8 mouse cellular contexts compared by ENCODE assay signal in genomic region chr11:86756156-86757141, GRCm38 (mm10). TPM values are rescaled to one million over a fixed set of nuclear protein-coding genes. Genes with fewer than 3 reads are reported as not detected.
DNase-seq lines count a peak whose midpoint lies in the region; ATAC-seq and TF ChIP-seq lines count a peak whose summit lies in the region.

No protein-coding gene starts in this region.

- TF ChIP-seq CTCF in kidney, adult 2 months (conservative IDR thresholded peaks at IDR 0.05; ENCODE audit: insufficient read depth, insufficient read length, low read depth, low read length), result no peak
- no peak for TF ChIP-seq CTCF in midbrain, postnatal 0 days (IDR thresholded peaks at IDR 0.05)

- H3K4me1 ChIP-seq in embryonic facial prominence, embryonic 11.5 days (ENCODE audit: control insufficient read depth, insufficient read depth, low read length), result no peaks in the 10 kb centered on the region; the same call in 1 of the 2 replicates
- peaks cover 11% of the 10 kb centered on the region; the same call in 1 of the 2 replicates for H3K4me1 ChIP-seq in kidney, adult 2 months (ENCODE audit: control insufficient read depth, insufficient read depth, low read length)
- H3K4me1 ChIP-seq in midbrain, postnatal 0 days (ENCODE audit: insufficient read depth, low read length), result peaks cover 5% of the 10 kb centered on the region; the same call in 1 of the 2 replicates
- H3K4me1 ChIP-seq in stomach, embryonic 14.5 days (ENCODE audit: control insufficient read depth, insufficient read depth, low read length), result 0 out of 2 replicates have a peak, but pooled peaks cover 13% of the 10 kb centered on the region

- TF ChIP-seq POLR2A in kidney, adult 2 months (IDR thresholded peaks at IDR 0.05; ENCODE audit: low read depth, low read length), result no peak

- peak overlapping the region; percentile 92 for H3K9ac ChIP-seq in embryonic facial prominence, embryonic 11.5 days (replicated peaks; ENCODE audit: low read length)
- peak overlapping the region; percentile 99 for H3K9ac ChIP-seq in midbrain, postnatal 0 days (replicated peaks; ENCODE audit: low read length, poor library complexity, severe bottlenecking)
- H3K9ac ChIP-seq in stomach, embryonic 14.5 days (replicated peaks; ENCODE audit: low read depth, low read length), result peak overlapping the region; percentile 90

- ATAC-seq in embryonic facial prominence, embryonic 11.5 days (replicated peaks; ENCODE audit: insufficient number of reproducible peaks, low FRiP score, low TSS enrichment, low read depth), result peak; percentile 8; the same call in 1 of the 2 replicates
- ATAC-seq in midbrain, postnatal 0 days (ENCODE audit: low FRiP score), result peak; percentile 24; the same call in 1 of the 2 replicates
- ATAC-seq in stomach, embryonic 14.5 days (ENCODE audit: insufficient number of reproducible peaks, insufficient read depth, low FRiP score, low read depth), result peak; percentile 11; the same call in 1 of the 2 replicates

- H3K4me2 ChIP-seq in embryonic facial prominence, embryonic 11.5 days (ENCODE audit: low read depth, low read length), result peak overlapping the region; percentile 85
- peak overlapping the region; percentile 93 for H3K4me2 ChIP-seq in midbrain, postnatal 0 days (ENCODE audit: low read depth, low read length, poor library complexity, severe bottlenecking)
- H3K4me2 ChIP-seq in stomach, embryonic 14.5 days (replicated peaks; ENCODE audit: low read depth, low read length), result peak overlapping the region; percentile 97

- H3K9me3 ChIP-seq in embryonic facial prominence, embryonic 11.5 days (replicated peaks; ENCODE audit: control insufficient read depth, low read length), result no peaks in the 10 kb centered on the region
- no peaks in the 10 kb centered on the region for H3K9me3 ChIP-seq in midbrain, postnatal 0 days (ENCODE audit: low read length)
- H3K9me3 ChIP-seq in stomach, embryonic 14.5 days (ENCODE audit: control insufficient read depth, low read depth, low read length), result no peaks in the 10 kb centered on the region

- peak overlapping the region; percentile 76 for H3K27ac ChIP-seq in embryonic facial prominence, embryonic 11.5 days (replicated peaks; ENCODE audit: low read depth, low read length)
- peak overlapping the region; percentile 93 for H3K27ac ChIP-seq in kidney, adult 2 months (ENCODE audit: insufficient read depth, low read depth, low read length)
- H3K27ac ChIP-seq in midbrain, postnatal 0 days (ENCODE audit: low read depth, low read length), result peak overlapping the region; percentile 99
- peak overlapping the region; percentile 97 for H3K27ac ChIP-seq in stomach, embryonic 14.5 days (ENCODE audit: low read length)

- peak overlapping the region; percentile 98 for H3K4me3 ChIP-seq in embryonic facial prominence, embryonic 11.5 days (ENCODE audit: low read depth, low read length)
- peak overlapping the region; percentile 98 for H3K4me3 ChIP-seq in kidney, adult 2 months (ENCODE audit: insufficient read depth, low read depth, low read length)
- H3K4me3 ChIP-seq in midbrain, postnatal 0 days (ENCODE audit: low read depth, low read length), result peak overlapping the region; percentile 98
- H3K4me3 ChIP-seq in stomach, embryonic 14.5 days (ENCODE audit: low read depth, low read length), result peak overlapping the region; percentile 90

- peak; percentile 62 for DNase-seq in 3T3-L1 (ENCODE audit: low read depth, low spot score)
- peak; percentile 67 for DNase-seq in adipocyte (ENCODE audit: low spot score)
- DNase-seq in embryonic facial prominence, embryonic 11.5 days (ENCODE audit: low spot score), result peak; percentile 60
- peak; percentile 57 to 64 for DNase-seq in heart, adult 18-20 months
- DNase-seq in kidney, adult 2 months, result peak; percentile 71
- peak; percentile 79 for DNase-seq in liver
- peak; percentile 73 for DNase-seq in midbrain, postnatal 0 days (ENCODE audit: low spot score)

- H3K27me3 ChIP-seq in embryonic facial prominence, embryonic 11.5 days (ENCODE audit: control insufficient read depth, insufficient read depth, low read length), result no peaks in the 10 kb centered on the region
- no peaks in the 10 kb centered on the region for H3K27me3 ChIP-seq in kidney, adult 2 months (replicated peaks; ENCODE audit: control insufficient read depth, insufficient read depth, low read length)
- no peaks in the 10 kb centered on the region for H3K27me3 ChIP-seq in midbrain, postnatal 0 days (ENCODE audit: insufficient read depth, low read length)
- no peaks in the 10 kb centered on the region for H3K27me3 ChIP-seq in stomach, embryonic 14.5 days (ENCODE audit: control insufficient read depth, insufficient read depth, low read length)

- WGBS in embryonic facial prominence, embryonic 11.5 days, result 5% methylated on average over 31 of the region's 31 CpGs
- WGBS in kidney, adult 2 months, result 1% methylated on average over 31 of the region's 31 CpGs
- 1% methylated on average over 31 of the region's 31 CpGs for WGBS in midbrain, postnatal 0 days
- 2% methylated on average over 31 of the region's 31 CpGs for WGBS in stomach, embryonic 14.5 days

- no peaks in the 10 kb centered on the region for H3K36me3 ChIP-seq in embryonic facial prominence, embryonic 11.5 days (replicated peaks; ENCODE audit: control insufficient read depth, insufficient read depth, low read depth, low read length)
- no peaks in the 10 kb centered on the region for H3K36me3 ChIP-seq in kidney, adult 2 months (ENCODE audit: control insufficient read depth, insufficient read depth, low read length)
- no peaks in the 10 kb centered on the region for H3K36me3 ChIP-seq in midbrain, postnatal 0 days (ENCODE audit: insufficient read depth, low read length)
- H3K36me3 ChIP-seq in stomach, embryonic 14.5 days (ENCODE audit: control insufficient read depth, insufficient read depth, low read length), result no peaks in the 10 kb centered on the region

RNA-seq across cellular contexts. Expression of gene Cltc, which starts 0.9 kb away (rescaled TPM):
- 154 and 159 TPM in 2 replicates for polyA plus RNA-seq in embryonic facial prominence, embryonic 11.5 days (2014; fragmentation: Nextera tagmentation; extraction: Ambion mirVana)
- 100 to 1,000 TPM; 138 to 157 TPM for total RNA-seq in heart, adult 18-20 months (2021)
- 94.4 and 107 TPM in 2 replicates for polyA plus RNA-seq in kidney, adult 2 months (2012; rRNA removed)
- total RNA-seq in midbrain, postnatal 0 days (2014; rRNA removed), result 440 and 500 TPM in 2 replicates
- polyA plus RNA-seq in midbrain, postnatal 0 days (2015; fragmentation: Nextera tagmentation; extraction: Ambion mirVana), result 136 and 140 TPM in 2 replicates
- polyA plus RNA-seq in stomach, embryonic 14.5 days (2014; fragmentation: Nextera tagmentation; extraction: Ambion mirVana), result 175 and 182 TPM in 2 replicates

RNA-seq across cellular contexts. Expression of gene Dhx40, which starts 51.1 kb away (rescaled TPM):
- polyA plus RNA-seq in embryonic facial prominence, embryonic 11.5 days (2014; fragmentation: Nextera tagmentation; extraction: Ambion mirVana), result 41.8 and 47.0 TPM in 2 replicates
- total RNA-seq in heart, adult 18-20 months (2021), result 10 to 100 TPM; 15.0 to 16.8 TPM
- polyA plus RNA-seq in kidney, adult 2 months (2012; rRNA removed), result 6.5 and 10.0 TPM in 2 replicates
- total RNA-seq in midbrain, postnatal 0 days (2014; rRNA removed), result 14.9 and 18.2 TPM in 2 replicates
- 10.2 and 11.1 TPM in 2 replicates for polyA plus RNA-seq in midbrain, postnatal 0 days (2015; fragmentation: Nextera tagmentation; extraction: Ambion mirVana)
- polyA plus RNA-seq in stomach, embryonic 14.5 days (2014; fragmentation: Nextera tagmentation; extraction: Ambion mirVana), result 22.6 and 24.8 TPM in 2 replicates

Comparison
In these comparisons a context has a peak if more than half of its experiments do, and no peak if none do; other contexts are left out.
1. Peak in every context shown above with its lines: DNase-seq, ATAC-seq, H3K4me3 ChIP-seq and H3K27ac ChIP-seq.